Mouse (Mus musculus) neutrophil, adult 83 days (primary cell): ENCODE results near the gene Mapkapk5. TPM values are rescaled to one million over a fixed set of nuclear protein-coding genes. Genes with fewer than 3 reads are reported as not detected.

Experiments used
- total RNA-seq, 2 experiments: library from RNA; stranded (reverse); gene quantifications; one replicate each; pipeline ENCODE4 v1.2.4; 2023

Gene Mapkapk5
- total RNA-seq: 10 to 100 TPM; 56.8 to 62.6 TPM

DNA sequence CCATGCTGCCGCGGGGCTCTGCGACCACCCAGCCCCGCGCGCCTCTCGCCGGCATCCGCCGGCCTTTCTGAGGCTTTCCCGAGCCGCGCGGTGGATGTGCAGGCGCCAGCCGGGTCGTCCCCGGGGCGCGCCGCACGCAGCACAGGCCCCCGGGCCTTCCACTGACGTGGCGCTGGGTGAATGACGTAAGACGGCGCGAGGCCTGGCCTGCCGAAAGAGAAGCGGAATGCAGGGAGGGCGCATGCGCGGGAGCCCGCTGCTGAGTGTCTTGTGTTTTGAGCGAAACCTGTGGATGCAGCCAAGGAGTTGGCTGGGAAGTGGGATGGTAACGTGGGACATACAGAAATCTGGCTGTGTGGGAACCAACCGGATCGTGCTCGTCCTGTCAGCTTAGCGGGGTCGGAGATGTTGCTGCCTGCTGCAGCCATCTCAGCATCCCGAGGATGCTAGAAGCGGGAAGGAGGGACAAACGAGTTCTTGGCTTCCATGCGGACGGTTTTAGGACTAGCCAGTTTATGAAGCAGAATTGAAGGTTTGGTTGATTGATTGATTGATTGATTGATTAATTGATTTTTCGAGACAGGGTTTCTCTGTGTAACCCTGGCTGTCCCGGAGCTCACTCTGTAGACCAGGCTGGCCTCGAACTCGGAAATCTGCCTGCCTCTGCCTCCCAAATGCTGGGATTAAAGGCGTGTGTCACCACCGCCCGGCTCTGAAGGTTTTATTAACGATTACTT lies at the start of gene Mapkapk5:
Gene Mapkapk5, minus strand, starts transcription at position 113 of the 737 bp plus-strand sequence.

DNA sequence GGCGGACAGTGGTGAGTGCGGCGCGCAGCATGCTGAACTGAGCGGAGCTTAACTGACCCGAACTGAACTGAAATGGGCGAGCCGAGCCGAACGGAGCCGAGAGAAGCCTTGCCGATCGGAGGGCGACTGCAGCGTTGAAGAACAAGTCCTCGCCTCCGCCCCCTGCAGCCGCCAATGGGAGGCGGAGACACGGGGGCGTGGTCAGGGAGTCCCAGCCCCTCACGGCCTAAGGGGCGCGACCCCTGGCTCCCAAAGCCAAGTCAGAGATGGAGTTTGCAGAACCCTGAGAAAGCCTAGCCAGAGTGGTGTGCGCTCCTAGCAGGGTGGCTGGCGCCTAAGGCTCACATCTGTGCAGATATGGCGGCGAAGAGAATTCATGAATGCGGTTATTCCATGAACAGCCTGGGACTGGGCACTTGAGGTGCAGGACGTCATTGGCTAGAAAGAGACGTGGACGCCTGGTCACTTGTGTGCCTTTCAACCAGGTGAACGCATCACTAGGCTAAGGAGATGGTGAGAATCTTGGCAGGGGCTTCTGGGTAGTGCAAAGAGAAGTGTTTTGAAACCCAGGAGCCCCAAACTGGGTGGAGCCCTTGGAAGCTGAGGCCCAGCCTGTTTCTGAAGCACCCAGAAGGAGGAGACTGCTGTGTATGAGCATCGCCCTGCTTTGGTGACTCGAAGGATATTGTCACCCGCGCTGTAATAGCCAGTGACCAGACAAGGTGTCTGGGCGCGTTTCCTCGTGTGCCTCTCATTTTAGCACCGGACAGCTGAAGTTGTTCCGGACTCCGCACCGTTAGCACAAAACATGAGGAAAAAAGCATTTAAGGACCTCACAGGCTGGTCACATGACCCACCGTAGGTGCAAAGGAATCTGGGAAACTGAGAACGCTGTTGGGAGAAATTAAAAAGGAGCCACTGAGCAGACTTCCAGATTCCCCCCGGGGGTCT lies 48.0 kb upstream of the Mapkapk5 start, which contains the start of gene Aldh2:
Gene Aldh2, minus strand, starts transcription at position 374 of the 951 bp plus-strand sequence.

GRCm38 (mm10) chr5:121544910-121545792 lies 554 bp downstream of the Mapkapk5 start, which contains the start of the genes Adam1a and Gm42878:
Gene Adam1a, minus strand, starts transcription at chr5:121545482.
Gene Gm42878, minus strand, starts transcription at chr5:121545482.

DNA sequence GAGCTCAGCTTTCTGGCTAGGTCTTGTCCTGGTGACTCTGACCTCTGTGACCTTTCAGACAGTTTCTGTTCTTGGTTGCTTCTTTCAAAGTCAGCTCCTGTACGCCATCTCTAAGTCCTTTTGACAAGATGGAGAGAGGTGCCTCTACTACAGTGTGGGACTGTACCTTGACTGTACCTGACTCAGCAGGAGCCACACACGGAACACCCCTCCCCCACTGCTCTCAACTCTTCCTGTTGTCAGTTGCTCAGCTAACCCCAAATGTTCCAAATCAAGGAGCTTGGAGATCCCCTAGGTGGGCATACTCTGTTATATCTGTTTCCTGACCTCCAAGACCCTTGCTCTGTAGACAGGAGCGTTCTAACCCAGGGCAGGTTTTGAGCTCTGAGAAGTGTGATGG lies 42.5 kb downstream of the Mapkapk5 start, which contains the start of gene Adam1b:
Gene Adam1b, minus strand, starts transcription at position 205 of the 400 bp plus-strand sequence.

Other genes starting within 250 kb of the Mapkapk5 start
- gene Trafd1, start 160.3 kb downstream of the Mapkapk5 start, total RNA-seq: 100 to 1,000 TPM; 109 to 116 TPM
- 10 to 100 TPM; 10.8 to 11.5 TPM for gene Naa25, start 148.0 kb downstream of the Mapkapk5 start, total RNA-seq
- gene Tmem116, start 94.0 kb downstream of the Mapkapk5 start, total RNA-seq: 1 to 10 TPM in 1 of 2 experiments, not detected in 1; 1.4 TPM
- 100 to 1,000 TPM; 155 to 159 TPM for gene Erp29, start 93.4 kb downstream of the Mapkapk5 start, total RNA-seq
- gene Adam1b, start 42.5 kb downstream of the Mapkapk5 start, total RNA-seq: not detected
- gene Adam1a, start 423 bp downstream of the Mapkapk5 start, total RNA-seq: 1 to 10 TPM; 3.3 to 4.0 TPM
- gene Gm42878, start 423 bp downstream of the Mapkapk5 start, total RNA-seq: not detected
- 100 to 1,000 TPM; 890 to 908 TPM for gene Aldh2, start 47.9 kb upstream of the Mapkapk5 start, total RNA-seq
- 1 to 10 TPM; 4.4 to 4.8 TPM for gene Acad12, start 73.0 kb upstream of the Mapkapk5 start, total RNA-seq
- gene Acad10, start 114.6 kb upstream of the Mapkapk5 start, total RNA-seq: 1 to 10 TPM; 4.3 to 6.2 TPM
- gene Brap, start 114.7 kb upstream of the Mapkapk5 start, total RNA-seq: 10 to 100 TPM; 52.0 to 57.9 TPM
- gene Atxn2, start 165.4 kb upstream of the Mapkapk5 start, total RNA-seq: 10 to 100 TPM; 52.4 to 63.9 TPM